Mouse (Mus musculus): ENCODE data around the gene Gnmt. TPM values are rescaled to one million over a fixed set of nuclear protein-coding genes. Genes with fewer than 3 reads are reported as not detected.

Gene Gnmt
- polyA plus RNA-seq, 1 experiment from 2014 or later, result 0.95 TPM

DNA sequence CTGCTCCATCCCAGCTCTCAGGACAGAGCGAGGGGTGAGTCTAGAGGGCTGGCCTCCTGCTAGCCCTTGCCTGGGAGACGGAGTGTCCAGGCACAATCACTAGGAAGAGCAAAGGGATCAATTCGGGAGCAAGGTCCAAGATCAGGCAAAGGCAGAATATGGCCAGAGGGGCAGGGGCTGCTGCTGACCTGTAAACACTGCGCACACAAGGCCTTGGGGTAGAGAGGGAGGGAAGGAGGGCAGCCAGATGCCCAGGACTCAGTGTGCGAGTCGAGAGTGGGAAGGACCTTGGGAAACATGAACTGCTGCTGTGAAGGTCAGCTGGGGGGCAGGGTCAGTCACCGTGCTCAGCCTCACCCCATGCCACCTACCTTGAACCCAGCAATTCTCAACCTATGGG lies 6.3 kb upstream of the Gnmt start:
- Histone ChIP-seq H3K4me2 (replicated peaks) (no peak overlapping the region), H3K9me3 (no peaks in the 10 kb centered on the region), H3K4me3 (no peak overlapping the region), H3K27ac (replicated peaks) (no peak overlapping the region), H3K36me3 (peaks cover 18% of the 10 kb centered on the region; the same call in 1 of the 2 replicates), H3K4me1 (no peaks in the 10 kb centered on the region), H3K27me3 (no peaks in the 10 kb centered on the region), H3K9ac (replicated peaks) (no peak overlapping the region)
- ATAC-seq (replicated peaks), result no peak
- 93% methylated on average over 7 of the region's 7 CpGs for WGBS

DNA sequence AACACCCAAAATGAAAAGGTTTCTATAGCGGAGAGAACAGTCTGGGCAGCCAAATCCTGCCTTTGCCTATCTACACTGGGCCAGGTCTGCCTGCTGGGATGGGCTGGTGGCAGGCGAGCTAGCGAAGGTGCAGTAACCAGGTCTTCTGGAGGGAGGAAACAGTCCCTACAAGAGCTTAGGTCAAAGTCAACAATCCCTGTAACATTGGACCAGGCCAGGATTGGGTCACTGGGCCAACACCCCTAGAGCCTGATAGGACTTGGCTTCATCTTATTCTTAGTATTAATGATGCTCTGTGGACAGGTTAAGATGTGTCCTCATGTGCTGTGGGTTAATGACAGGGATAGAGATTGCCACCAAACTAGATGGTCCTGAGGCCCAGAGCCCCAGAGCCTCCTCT lies 5.1 kb upstream of the Gnmt start:
- no peak overlapping the region for H3K4me3 ChIP-seq
- H3K27ac ChIP-seq (replicated peaks), result no peak overlapping the region
- no peaks in the 10 kb centered on the region for H3K9me3 ChIP-seq
- peaks cover 1% of the 10 kb centered on the region; the same call in 1 of the 2 replicates for H3K27me3 ChIP-seq
- no peak overlapping the region for H3K4me2 ChIP-seq (replicated peaks)
- no peak overlapping the region for H3K9ac ChIP-seq (replicated peaks)
- 96% methylated on average over 3 of the region's 3 CpGs for WGBS
- H3K36me3 ChIP-seq, result peaks cover 18% of the 10 kb centered on the region; the same call in 1 of the 2 replicates
- H3K4me1 ChIP-seq, result 0 out of 2 replicates have a peak, but pooled peaks cover under 1% of the 10 kb centered on the region
- ATAC-seq (replicated peaks), result no peak

DNA sequence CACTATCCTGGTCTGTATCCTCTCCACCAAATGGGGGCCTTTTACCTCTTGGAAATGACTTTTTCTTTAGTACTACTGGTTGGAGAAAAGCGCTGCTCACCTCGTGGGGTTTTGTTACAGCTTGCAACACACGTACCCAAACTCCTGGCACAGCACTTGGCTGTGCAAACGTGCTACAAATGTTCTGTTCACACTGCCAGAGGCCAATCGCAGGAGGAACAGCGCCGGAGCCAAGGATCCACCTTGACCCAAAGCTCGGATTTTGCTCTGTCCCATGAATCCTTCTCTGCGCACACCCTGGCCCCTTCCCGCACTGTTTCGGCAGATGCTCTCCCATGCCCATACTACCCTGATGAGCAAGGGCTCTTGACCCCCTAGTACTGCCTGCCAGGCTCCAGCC lies 472 bp downstream of the Gnmt start:
- H3K4me2 ChIP-seq (replicated peaks), result no peak overlapping the region
- no peak overlapping the region for H3K9ac ChIP-seq (replicated peaks)
- H3K4me1 ChIP-seq, result 0 out of 2 replicates have a peak, but pooled peaks cover 5% of the 10 kb centered on the region
- ATAC-seq (replicated peaks), result no peak
- H3K4me3 ChIP-seq, result no peak overlapping the region
- WGBS, result 50% methylated on average over 11 of the region's 11 CpGs
- no peaks in the 10 kb centered on the region for H3K9me3 ChIP-seq
- H3K36me3 ChIP-seq, result peaks cover 7% of the 10 kb centered on the region; the same call in 1 of the 2 replicates
- peaks cover 7% of the 10 kb centered on the region; the same call in 1 of the 2 replicates for H3K27me3 ChIP-seq
- no peak overlapping the region for H3K27ac ChIP-seq (replicated peaks)

DNA sequence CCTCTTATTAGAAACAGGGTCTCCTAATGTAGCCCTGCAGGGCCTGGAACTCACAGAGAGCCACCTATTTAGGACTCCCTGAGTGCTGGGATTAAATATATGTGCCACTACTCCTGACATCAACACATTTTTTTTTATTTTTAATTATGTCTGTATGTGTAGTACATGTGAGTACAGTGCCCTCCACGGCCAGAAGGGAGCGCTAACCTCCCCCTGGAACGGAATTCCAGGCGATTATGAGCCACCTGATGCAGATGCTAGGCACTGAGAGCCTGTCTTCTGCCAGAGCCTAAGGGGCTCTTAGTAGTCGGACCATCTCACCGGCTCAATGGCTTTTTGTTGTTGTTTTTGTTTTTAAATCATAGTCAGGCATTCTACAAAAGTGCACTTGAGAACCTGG lies 947 bp downstream of the Gnmt start:
- Histone ChIP-seq H3K4me1 (0 out of 2 replicates have a peak, but pooled peaks cover 5% of the 10 kb centered on the region), H3K27ac (replicated peaks) (no peak overlapping the region), H3K9ac (replicated peaks) (no peak overlapping the region), H3K9me3 (no peaks in the 10 kb centered on the region), H3K36me3 (peaks cover 11% of the 10 kb centered on the region; the same call in 1 of the 2 replicates), H3K4me3 (no peak overlapping the region), H3K27me3 (peaks cover 7% of the 10 kb centered on the region; the same call in 1 of the 2 replicates), H3K4me2 (replicated peaks) (no peak overlapping the region)
- 36% methylated on average over 6 of the region's 6 CpGs for WGBS
- no peak for ATAC-seq (replicated peaks)

DNA sequence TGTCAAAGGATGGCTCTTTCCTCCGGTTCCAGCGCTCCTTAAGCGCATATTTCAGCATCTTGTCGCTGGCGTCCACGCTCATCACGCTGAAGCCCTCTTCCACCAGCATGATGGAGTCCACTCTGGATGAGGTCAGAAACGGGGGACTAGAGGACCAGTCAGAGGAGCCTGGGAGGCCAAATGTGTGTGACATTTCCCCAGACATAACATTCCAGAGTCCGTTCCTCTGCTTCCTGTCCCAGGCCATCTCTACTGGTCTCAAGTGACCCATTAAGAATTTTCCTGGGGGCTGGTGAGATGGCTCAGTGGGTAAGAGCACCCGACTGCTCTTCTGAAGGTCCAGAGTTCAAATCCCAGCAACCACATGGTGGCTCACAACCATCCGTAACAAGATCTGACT lies 1.7 kb downstream of the Gnmt start:
- Histone ChIP-seq H3K4me2 (replicated peaks) (no peak overlapping the region), H3K4me1 (0 out of 2 replicates have a peak, but pooled peaks cover 5% of the 10 kb centered on the region), H3K27me3 (peaks cover 7% of the 10 kb centered on the region; the same call in 1 of the 2 replicates), H3K9me3 (no peaks in the 10 kb centered on the region), H3K4me3 (no peak overlapping the region), H3K36me3 (peaks cover 11% of the 10 kb centered on the region; the same call in 1 of the 2 replicates), H3K27ac (replicated peaks) (no peak overlapping the region), H3K9ac (replicated peaks) (no peak overlapping the region)
- ATAC-seq (replicated peaks), result no peak
- WGBS, result 90% methylated on average over 11 of the region's 11 CpGs

DNA sequence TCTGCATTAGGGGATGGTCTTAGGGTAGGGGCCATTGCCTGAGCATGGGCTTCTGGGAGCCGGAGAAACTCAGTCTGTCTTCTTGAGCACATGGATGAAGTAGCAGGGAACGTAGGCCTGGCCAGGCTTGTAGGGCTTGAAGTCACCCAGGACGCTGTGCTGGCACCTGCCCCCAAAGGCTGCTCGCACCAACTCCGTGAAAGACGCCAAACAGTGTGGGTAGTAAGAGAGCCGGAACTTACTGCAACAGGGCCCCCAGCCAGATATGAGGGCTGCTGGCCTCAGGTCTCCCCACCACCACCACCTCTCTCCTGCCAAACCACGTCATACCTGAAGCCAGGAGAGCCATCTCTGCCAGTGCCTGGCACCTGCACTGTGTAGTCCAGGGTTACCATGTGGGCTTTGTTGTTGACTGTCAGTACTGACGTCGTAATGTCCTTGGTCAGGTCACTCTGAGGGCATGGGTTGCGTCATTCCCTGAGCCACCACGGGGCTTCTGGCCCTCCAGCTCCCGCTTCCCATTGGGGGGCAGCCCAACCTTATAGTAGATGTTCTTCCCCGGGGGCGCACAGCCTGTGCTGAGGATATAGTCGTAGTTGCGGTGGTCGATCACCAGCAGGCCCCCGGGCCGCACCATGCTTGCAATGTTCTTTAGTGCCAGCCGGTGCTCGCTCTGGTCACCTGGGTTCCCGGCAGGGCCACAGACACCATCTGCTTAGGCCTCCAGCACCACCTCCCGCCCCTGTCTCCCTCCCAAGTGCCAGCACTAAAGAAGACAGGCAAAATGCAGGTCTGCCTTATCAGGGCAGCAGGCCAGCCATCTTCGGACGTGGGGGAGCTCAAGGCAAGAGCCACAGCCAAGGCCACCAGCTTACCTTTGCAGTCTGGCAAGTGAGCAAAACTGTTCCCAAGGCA lies 3.0 kb downstream of the Gnmt start:
- no peak for ATAC-seq (replicated peaks)
- Histone ChIP-seq H3K4me2 (replicated peaks) (no peak overlapping the region), H3K4me3 (no peak overlapping the region), H3K9me3 (no peaks in the 10 kb centered on the region), H3K4me1 (0 out of 2 replicates have a peak, but pooled peaks cover 5% of the 10 kb centered on the region), H3K36me3 (peaks cover 16% of the 10 kb centered on the region; the same call in 1 of the 2 replicates), H3K27me3 (peaks cover 7% of the 10 kb centered on the region; the same call in 1 of the 2 replicates), H3K9ac (replicated peaks) (no peak overlapping the region), H3K27ac (replicated peaks) (no peak overlapping the region)
- WGBS, result 93% methylated on average over 26 of the region's 26 CpGs

DNA sequence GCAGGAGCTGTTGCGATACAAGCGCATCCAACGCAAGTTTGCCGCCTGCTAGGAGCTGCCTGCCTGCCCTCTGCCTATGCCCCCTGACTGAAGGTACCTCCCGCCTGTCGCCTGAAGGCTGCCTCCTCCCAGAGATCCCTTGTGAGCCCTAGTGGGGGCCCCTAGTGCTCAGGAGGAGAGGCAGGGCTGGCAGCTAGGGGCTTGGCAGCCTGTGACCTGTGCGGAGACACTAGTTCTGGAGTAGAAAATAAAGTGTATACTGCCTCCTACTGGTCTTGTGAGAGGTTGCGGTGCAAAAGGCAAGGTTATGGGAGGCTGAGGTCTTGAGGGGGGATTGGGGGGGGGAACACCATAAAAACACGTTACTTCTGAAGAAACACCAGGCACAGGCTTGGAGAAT lies 3.7 kb downstream of the Gnmt start:
- WGBS, result 47% methylated on average over 9 of the region's 9 CpGs
- H3K9me3 ChIP-seq, result no peaks in the 10 kb centered on the region
- H3K27me3 ChIP-seq, result peaks cover 7% of the 10 kb centered on the region; the same call in 1 of the 2 replicates
- H3K4me2 ChIP-seq (replicated peaks), result no peak overlapping the region
- no peak overlapping the region for H3K9ac ChIP-seq (replicated peaks)
- ATAC-seq (replicated peaks), result no peak
- H3K27ac ChIP-seq (replicated peaks), result no peak overlapping the region
- no peak overlapping the region for H3K4me3 ChIP-seq
- peaks cover 16% of the 10 kb centered on the region; the same call in 1 of the 2 replicates for H3K36me3 ChIP-seq
- 0 out of 2 replicates have a peak, but pooled peaks cover 5% of the 10 kb centered on the region for H3K4me1 ChIP-seq

DNA sequence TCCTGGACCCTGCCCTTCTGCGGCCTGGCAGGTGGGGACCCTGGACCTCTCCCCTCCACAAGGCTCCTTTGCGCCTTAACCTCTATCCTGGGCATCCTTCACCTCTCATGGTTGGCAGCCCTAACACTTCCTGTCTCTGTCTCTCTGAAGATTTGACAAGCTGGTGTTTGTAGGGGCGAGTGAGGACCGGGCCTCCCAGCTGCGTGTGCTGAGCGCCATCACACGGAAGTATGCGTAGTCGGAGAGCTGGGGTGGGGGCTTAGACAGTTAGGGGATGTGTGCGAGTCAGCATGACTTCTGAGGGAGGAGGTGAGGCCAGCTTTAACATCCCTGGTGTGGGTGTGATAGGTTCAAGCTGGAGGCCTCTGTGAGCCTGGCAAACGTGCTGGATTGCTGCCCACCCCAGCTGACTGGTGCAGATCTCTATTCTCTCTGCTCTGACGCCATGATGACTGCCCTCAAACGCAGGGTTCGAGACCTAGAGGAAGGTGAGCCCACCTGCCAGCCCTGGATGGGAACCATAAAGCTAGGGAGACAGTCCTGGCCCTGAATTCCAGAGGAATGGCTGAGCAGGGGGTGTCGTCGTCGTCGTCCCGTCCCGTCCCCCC lies 4.4 kb downstream of the Gnmt start:
- Histone ChIP-seq H3K9ac (replicated peaks) (no peak overlapping the region), H3K4me3 (no peak overlapping the region), H3K9me3 (no peaks in the 10 kb centered on the region), H3K27me3 (peaks cover 7% of the 10 kb centered on the region; the same call in 1 of the 2 replicates), H3K27ac (replicated peaks) (no peak overlapping the region), H3K4me1 (0 out of 2 replicates have a peak, but pooled peaks cover 5% of the 10 kb centered on the region), H3K36me3 (peaks cover 16% of the 10 kb centered on the region; the same call in 1 of the 2 replicates), H3K4me2 (replicated peaks) (no peak overlapping the region)
- 82% methylated on average over 20 of the region's 20 CpGs for WGBS
- no peak for ATAC-seq (replicated peaks)

DNA sequence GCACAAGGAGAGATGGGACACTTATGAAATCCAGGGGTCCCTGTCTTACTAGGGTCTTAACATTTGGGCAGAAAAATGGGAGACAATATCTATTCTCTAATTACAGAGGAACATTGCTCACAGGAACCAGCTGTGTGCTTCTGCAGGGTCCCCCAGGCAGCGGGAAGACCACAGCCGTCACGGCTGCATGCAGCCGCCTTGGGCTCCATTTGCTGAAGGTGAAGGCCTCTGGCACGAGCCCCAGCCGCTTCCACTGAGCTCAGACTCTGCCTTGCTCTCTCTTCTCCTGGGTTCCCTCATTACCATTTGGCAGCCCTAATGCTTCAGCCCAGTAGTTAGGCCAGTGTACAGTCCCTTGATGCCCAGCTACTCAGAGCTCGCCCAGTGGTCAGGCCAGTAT lies 7.9 kb downstream of the Gnmt start:
- 83% methylated on average over 7 of the region's 7 CpGs for WGBS
- H3K4me2 ChIP-seq (replicated peaks), result no peak overlapping the region
- no peak overlapping the region for H3K27ac ChIP-seq (replicated peaks)
- H3K4me3 ChIP-seq, result no peak overlapping the region
- no peaks in the 10 kb centered on the region for H3K9me3 ChIP-seq
- H3K9ac ChIP-seq (replicated peaks), result no peak overlapping the region
- no peaks in the 10 kb centered on the region for H3K4me1 ChIP-seq
- H3K36me3 ChIP-seq, result peaks cover 16% of the 10 kb centered on the region; the same call in 1 of the 2 replicates
- H3K27me3 ChIP-seq, result no peaks in the 10 kb centered on the region
- ATAC-seq (replicated peaks), result no peak

DNA sequence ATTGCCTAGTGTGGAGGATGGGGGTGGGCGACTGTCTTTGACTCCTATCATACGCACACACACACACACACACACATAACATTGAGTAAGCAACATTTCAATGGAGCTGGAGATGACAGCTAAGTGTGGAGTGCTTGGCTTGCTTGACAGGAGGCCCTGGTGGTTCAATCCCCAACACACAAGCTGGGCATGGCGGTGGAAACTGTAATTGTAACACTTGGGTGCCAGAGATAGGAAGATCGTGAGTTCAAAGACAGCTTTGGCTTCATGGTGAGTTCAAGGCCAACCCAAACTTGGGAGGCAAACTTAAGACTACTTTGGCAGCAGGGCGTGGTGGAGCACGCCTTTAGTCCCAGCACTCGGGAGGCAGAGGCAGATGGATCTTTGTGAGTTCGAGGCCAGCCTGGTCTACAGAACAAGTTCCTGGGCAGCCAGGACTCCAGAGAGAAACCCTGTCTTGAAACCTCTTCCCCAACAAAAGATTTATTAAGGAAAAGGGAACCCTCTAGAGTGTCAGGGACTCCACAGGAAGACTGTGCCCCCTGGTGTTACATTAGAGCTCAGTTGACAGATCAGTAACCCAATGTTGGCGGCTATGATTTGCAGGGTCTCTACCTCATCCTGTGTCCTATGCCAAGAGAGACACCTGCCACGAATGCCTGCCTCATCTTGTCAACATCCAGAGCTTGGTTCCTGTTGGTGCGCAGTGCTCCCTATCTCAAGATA lies 14.0 kb downstream of the Gnmt start:
- no peak overlapping the region for H3K4me3 ChIP-seq
- H3K9ac ChIP-seq (replicated peaks), result no peak overlapping the region
- H3K36me3 ChIP-seq, result peaks cover 16% of the 10 kb centered on the region; the same call in 1 of the 2 replicates
- no peaks in the 10 kb centered on the region for H3K27me3 ChIP-seq
- peaks cover 19% of the 10 kb centered on the region for H3K4me1 ChIP-seq
- ATAC-seq (replicated peaks), result no peak
- no peak overlapping the region for H3K4me2 ChIP-seq (replicated peaks)
- no peak overlapping the region for H3K27ac ChIP-seq (replicated peaks)
- WGBS, result 96% methylated on average over 11 of the region's 11 CpGs
- no peaks in the 10 kb centered on the region for H3K9me3 ChIP-seq

DNA sequence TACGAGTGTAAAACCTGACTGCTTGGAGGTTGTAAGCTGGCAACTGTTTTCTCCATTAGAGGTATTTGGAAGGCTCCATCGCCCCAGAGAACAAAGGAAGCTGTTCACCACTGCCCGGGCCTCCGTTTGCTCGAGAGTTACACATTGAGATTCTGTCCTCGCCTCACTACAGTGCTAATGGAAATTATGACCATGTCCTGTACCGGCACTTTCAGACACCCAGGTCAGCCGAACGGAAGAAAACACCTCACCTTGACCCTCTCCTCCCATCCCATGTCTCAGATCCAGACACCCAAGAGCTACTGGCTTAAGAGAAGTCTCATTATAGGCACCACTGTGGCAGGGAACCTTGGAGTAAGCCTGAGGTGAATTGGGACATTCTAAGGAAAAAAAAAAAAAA lies 15.1 kb downstream of the Gnmt start:
- ATAC-seq (replicated peaks), result no peak
- H3K9me3 ChIP-seq, result no peaks in the 10 kb centered on the region
- 91% methylated on average over 9 of the region's 9 CpGs for WGBS
- no peak overlapping the region for H3K9ac ChIP-seq (replicated peaks)
- peaks cover 19% of the 10 kb centered on the region for H3K4me1 ChIP-seq
- no peak overlapping the region for H3K27ac ChIP-seq (replicated peaks)
- H3K36me3 ChIP-seq, result peaks cover 16% of the 10 kb centered on the region; the same call in 1 of the 2 replicates
- H3K4me2 ChIP-seq (replicated peaks), result no peak overlapping the region
- no peaks in the 10 kb centered on the region for H3K27me3 ChIP-seq
- no peak overlapping the region for H3K4me3 ChIP-seq

Data from forebrain, embryonic 15.5 days (tissue).